Mouse (Mus musculus) cerebellum, postnatal 4 days (tissue): ENCODE data around the gene Gdi2.
A peak's percentile ranks its signal among the peaks of the same experiment; 100 is the strongest.
"Not testable (repeated sequence)": the region's sequence is repeated elsewhere in the genome, so short reads cannot be mapped to it uniquely, and the experiment has no call there.

Experiments used
- DNase-seq, 2 experiments: peaks; one replicate each; pipeline ENCODE4 v3.0.0; 2022; ENCODE audit warnings: low spot score in 2 of 2, mixed read lengths in 1 of 2

The Gdi2 gene

GRCm38 (mm10) chr13:3537594-3538222 lies at the start of gene Gdi2:
Gene Gdi2 (plus strand): TSS chr13:3538063.
- DNase-seq = peak; percentile 93 to 97

- no peak for DNase-seq
These were observed 42.3 kb upstream of the Gdi2 start for GRCm38 (mm10) chr13:3495526-3495925.

- DNase-seq = not testable (repeated sequence)
These were observed 36.8 kb upstream of the Gdi2 start for GRCm38 (mm10) chr13:3501014-3501413.

GRCm38 (mm10) chr13:3515351-3515750 lies 22.5 kb upstream of the Gdi2 start:
- DNase-seq = not testable (repeated sequence)

- DNase-seq = not testable (repeated sequence)
These were observed 18.5 kb upstream of the Gdi2 start for GRCm38 (mm10) chr13:3519357-3519756.

- not testable (repeated sequence) for DNase-seq
These were observed 17.9 kb upstream of the Gdi2 start for GRCm38 (mm10) chr13:3519994-3520393.

GRCm38 (mm10) chr13:3523459-3523858 lies 14.4 kb upstream of the Gdi2 start:
- DNase-seq = peak in 1 of 2 experiments; percentile 48

GRCm38 (mm10) chr13:3523946-3524345 lies 13.9 kb upstream of the Gdi2 start:
- DNase-seq = no peak

GRCm38 (mm10) chr13:3525611-3526051 lies 12.2 kb upstream of the Gdi2 start:
- DNase-seq = no peak

GRCm38 (mm10) chr13:3526328-3526727 lies 11.5 kb upstream of the Gdi2 start:
- no peak for DNase-seq

- no peak for DNase-seq
These were observed 7.4 kb upstream of the Gdi2 start for GRCm38 (mm10) chr13:3530451-3530850.

GRCm38 (mm10) chr13:3531176-3531575 lies 6.7 kb upstream of the Gdi2 start:
- DNase-seq = not testable (repeated sequence)

- DNase-seq = no peak
These were observed 6.1 kb upstream of the Gdi2 start for GRCm38 (mm10) chr13:3531692-3532320.

- no peak for DNase-seq
These were observed 5.4 kb upstream of the Gdi2 start for GRCm38 (mm10) chr13:3532451-3532850.

- DNase-seq = no peak
These were observed 3.7 kb upstream of the Gdi2 start for GRCm38 (mm10) chr13:3534146-3534545.

- peak; percentile 31 to 56 for DNase-seq
These were observed 533 bp downstream of the Gdi2 start for GRCm38 (mm10) chr13:3538223-3538968.

GRCm38 (mm10) chr13:3538969-3539562 lies 1.2 kb downstream of the Gdi2 start:
- peak in 1 of 2 experiments; percentile 10 for DNase-seq

- no peak for DNase-seq
These were observed 2.3 kb downstream of the Gdi2 start for GRCm38 (mm10) chr13:3540166-3540565.

- DNase-seq = no peak
These were observed 3.4 kb downstream of the Gdi2 start for GRCm38 (mm10) chr13:3541159-3541782.

- no peak for DNase-seq
These were observed 6.4 kb downstream of the Gdi2 start for GRCm38 (mm10) chr13:3544077-3544874.

GRCm38 (mm10) chr13:3544925-3545324 lies 7.1 kb downstream of the Gdi2 start:
- DNase-seq = no peak
